ENCODE assay signal across 9 mouse cellular contexts in genomic region chr17:43557541-43558090, GRCm38 (mm10). TPM values are rescaled to one million over a fixed set of nuclear protein-coding genes. Genes with fewer than 3 reads are reported as not detected.
A peak's percentile ranks its signal among the peaks of the same experiment; 100 is the strongest.
DNase-seq lines count a peak whose midpoint lies in the region; TF ChIP-seq lines count a peak whose summit lies in the region.
"Had no signal": no experiment of that assay in that cellular context is flagged by ENCODE, and none has a peak within 500 bp of the region (broad histone marks: within the 10 kb centered on the region; RNA-seq: fewer than 3 reads in every experiment).

No protein-coding gene starts in this region.

- no peaks in the 10 kb centered on the region for H3K36me3 ChIP-seq in megakaryocyte, embryonic 14.5 days (replicated peaks; ENCODE audit: low read length)
- H3K36me3 ChIP-seq in small intestine, adult 2 months (ENCODE audit: control insufficient read depth, insufficient read depth, low read length): no peaks in the 10 kb centered on the region
- H3K36me3 ChIP-seq: embryonic facial prominence, embryonic 12.5 days had no signal

- TF ChIP-seq CTCF in small intestine, adult 2 months (IDR thresholded peaks at IDR 0.05; ENCODE audit: extremely low read depth, insufficient read length, insufficient replicate concordance, low read depth, low read length): no peak

- H3K27ac ChIP-seq in small intestine, adult 2 months (ENCODE audit: insufficient read depth, low read depth, low read length): peak overlapping the region; percentile 84
- H3K27ac ChIP-seq: embryonic facial prominence, embryonic 12.5 days had no signal

- WGBS in small intestine, adult 2 months: 32% methylated on average over 6 of the region's 6 CpGs

- DNase-seq in 3134 (ENCODE audit: extremely low read depth, insufficient read length, low spot score) (peak; percentile 20), ES-CJ7 (ENCODE audit: low read depth, low spot score) (peak; percentile 9)
- DNase-seq in cerebellum, postnatal 36 days: peak; percentile 15 to 22
- DNase-seq in heart, postnatal 14 days: peak; percentile 37 to 45
- DNase-seq in layer of hippocampus, adult 18-20 months (ENCODE audit: low spot score in 2 of 2): peak; percentile 38 to 54
- no peak for DNase-seq in thymus, postnatal 25 days

- H3K4me1 ChIP-seq in megakaryocyte, embryonic 14.5 days: peaks cover 10% of the 10 kb centered on the region
- H3K4me1 ChIP-seq in small intestine, adult 2 months (ENCODE audit: control insufficient read depth, insufficient read depth, insufficient read length, low read length): peaks cover 5% of the 10 kb centered on the region; the same call in 1 of the 2 replicates
- H3K4me1 ChIP-seq: embryonic facial prominence, embryonic 12.5 days had no signal

- H3K27me3 ChIP-seq in megakaryocyte, embryonic 14.5 days (replicated peaks): no peaks in the 10 kb centered on the region
- no peaks in the 10 kb centered on the region for H3K27me3 ChIP-seq in small intestine, adult 2 months (ENCODE audit: control insufficient read depth, insufficient read depth, low read length)
- H3K27me3 ChIP-seq: embryonic facial prominence, embryonic 12.5 days had no signal

- peak overlapping the region; percentile 33 for H3K4me3 ChIP-seq in megakaryocyte, embryonic 14.5 days (replicated peaks)
- no peak overlapping the region for H3K4me3 ChIP-seq in small intestine, adult 2 months (ENCODE audit: low read depth, low read length)
- H3K4me3 ChIP-seq: embryonic facial prominence, embryonic 12.5 days had no signal

- intact Hi-C loops in heart, postnatal 14 days (cut with DNase I): no loop called here

- TF ChIP-seq POLR2A in small intestine, adult 2 months (IDR thresholded peaks at IDR 0.05; ENCODE audit: low read depth, low read length): no peak

- peaks cover 16% of the 10 kb centered on the region for H3K9me3 ChIP-seq in megakaryocyte, embryonic 14.5 days
- H3K9me3 ChIP-seq: embryonic facial prominence, embryonic 12.5 days had no signal

RNA-seq across cellular contexts. Expression of gene Pla2g7, which starts 10.3 kb away (rescaled TPM):
- total RNA-seq in heart, postnatal 14 days (2021): 1 to 10 TPM; 5.1 to 7.2 TPM
- total RNA-seq in layer of hippocampus, adult 18-20 months (2021): 100 to 1,000 TPM in 1 of 2 experiments, 10 to 100 TPM in 1; 99.2 to 113 TPM
- polyA plus RNA-seq in megakaryocyte, embryonic 14.5 days (2012; ENCODE audit: insufficient read depth, low replicate concordance): 6.2 TPM in 1 of 2 replicates, not detected in the other
- 3.8 and 6.3 TPM in 2 replicates for polyA plus RNA-seq in small intestine, adult 2 months (2012; rRNA removed)

RNA-seq across cellular contexts. Expression of gene Ankrd66, which starts 14.2 kb away (rescaled TPM):
- total RNA-seq in heart, postnatal 14 days (2021): not detected
- total RNA-seq in layer of hippocampus, adult 18-20 months (2021): under 1 TPM; 0.51 to 0.57 TPM
- not detected in 2 replicates for polyA plus RNA-seq in megakaryocyte, embryonic 14.5 days (2012; ENCODE audit: insufficient read depth, low replicate concordance)
- polyA plus RNA-seq in small intestine, adult 2 months (2012; rRNA removed): 0.06 TPM in 1 of 2 replicates, not detected in the other
- polyA plus RNA-seq: embryonic facial prominence, embryonic 12.5 days had no signal

RNA-seq across cellular contexts. Expression of gene Mep1a, which starts 55.0 kb away (rescaled TPM):
- total RNA-seq in heart, postnatal 14 days (2021): not detected
- not detected for total RNA-seq in layer of hippocampus, adult 18-20 months (2021)
- not detected in 2 replicates for polyA plus RNA-seq in megakaryocyte, embryonic 14.5 days (2012; ENCODE audit: insufficient read depth, low replicate concordance)
- polyA plus RNA-seq in small intestine, adult 2 months (2012; rRNA removed): 3.2 and 131 TPM in 2 replicates
- polyA plus RNA-seq: embryonic facial prominence, embryonic 12.5 days had no signal

Comparison
In these comparisons a context has a peak if more than half of its experiments do, and no peak if none do; other contexts are left out.
1. RNA of gene Pla2g7, which starts 10.3 kb away (total RNA-seq): 99.2 to 113 TPM in layer of hippocampus, adult 18-20 months; 5.1 to 7.2 TPM in heart, postnatal 14 days; every median in the first group is over 10 times any median in the second.